Comparison of ENCODE assay signal across 12 mouse cellular contexts in the genomic region with DNA sequence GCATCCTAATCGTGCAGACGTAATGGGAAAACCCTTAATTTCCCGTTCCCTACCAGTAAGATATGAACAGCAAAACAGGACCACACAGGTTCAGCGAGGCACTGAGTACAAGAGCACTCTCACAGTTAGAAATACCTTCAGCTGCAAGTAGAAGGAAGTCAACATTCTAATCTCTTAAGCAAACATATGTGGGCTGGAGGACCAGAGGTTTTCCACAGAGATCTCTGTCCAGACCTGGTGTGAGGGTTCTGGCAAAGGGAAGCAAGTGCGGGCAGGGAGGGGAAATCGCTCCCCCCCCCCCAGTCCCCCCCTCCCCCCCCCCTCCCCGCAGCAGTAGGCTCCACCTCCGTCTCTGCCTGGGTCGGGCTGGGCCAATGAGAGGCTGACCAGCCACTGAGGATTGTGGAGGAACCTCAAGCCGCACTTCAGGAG.
A peak's percentile ranks its signal among the peaks of the same experiment; 100 is the strongest.
DNase-seq lines count a peak whose midpoint lies in the region; ATAC-seq and TF ChIP-seq lines count a peak whose summit lies in the region.
"Had no signal": no experiment of that assay in that cellular context is flagged by ENCODE, and none has a peak within 500 bp of the region (broad histone marks: within the 10 kb centered on the region; RNA-seq: fewer than 3 reads in every experiment).

No protein-coding gene starts in this region.

- H3K4me2 ChIP-seq in heart, embryonic 16.5 days (ENCODE audit: low read depth, low read length), result 0 out of 2 replicates have a peak overlapping the region, but pooled peaks have one; percentile 2
- 0 out of 2 replicates have a peak overlapping the region, but pooled peaks have one; percentile 6 for H3K4me2 ChIP-seq in intestine, embryonic 16.5 days (ENCODE audit: low read depth, low read length)
- H3K4me2 ChIP-seq in lung, embryonic 14.5 days, result no peak overlapping the region
- no peak overlapping the region for H3K4me2 ChIP-seq in stomach, postnatal 0 days (replicated peaks; ENCODE audit: low read depth)
- H3K4me2 ChIP-seq in forebrain, embryonic 16.5 days (ENCODE audit: low read length), result no peak overlapping the region
- H3K4me2 ChIP-seq: forebrain, embryonic 12.5 days had no signal

- no peak overlapping the region for H3K27ac ChIP-seq in heart, embryonic 16.5 days (ENCODE audit: low read length)
- no peak overlapping the region for H3K27ac ChIP-seq in intestine, embryonic 16.5 days (ENCODE audit: low read length)
- H3K27ac ChIP-seq in lung, embryonic 14.5 days (ENCODE audit: low read depth), result no peak overlapping the region; the same call in 1 of the 2 replicates
- H3K27ac ChIP-seq in stomach, postnatal 0 days (replicated peaks), result no peak overlapping the region
- H3K27ac ChIP-seq in forebrain, embryonic 16.5 days (ENCODE audit: low read length), result no peak overlapping the region
- H3K27ac ChIP-seq: forebrain, embryonic 12.5 days had no signal

- no peak for TF ChIP-seq EP300 in stomach, postnatal 0 days (optimal IDR thresholded peaks at IDR 0.05)

- no peak for TF ChIP-seq CTCF in lung, embryonic 14.5 days (IDR thresholded peaks at IDR 0.05; ENCODE audit: low read depth)
- no peak for TF ChIP-seq CTCF in stomach, postnatal 0 days (IDR thresholded peaks at IDR 0.05; ENCODE audit: low read depth)

- H3K27me3 ChIP-seq in heart, embryonic 16.5 days (ENCODE audit: control insufficient read depth, insufficient read depth, low read length), result no peaks in the 10 kb centered on the region
- H3K27me3 ChIP-seq in intestine, embryonic 16.5 days (replicated peaks; ENCODE audit: control insufficient read depth, insufficient read depth, low read length), result no peaks in the 10 kb centered on the region
- H3K27me3 ChIP-seq in lung, embryonic 14.5 days (ENCODE audit: insufficient read depth, low read length), result no peaks in the 10 kb centered on the region
- H3K27me3 ChIP-seq in stomach, postnatal 0 days (ENCODE audit: control insufficient read depth, insufficient read depth, low read length), result no peaks in the 10 kb centered on the region
- no peaks in the 10 kb centered on the region for H3K27me3 ChIP-seq in forebrain, embryonic 16.5 days (replicated peaks; ENCODE audit: control insufficient read depth, insufficient read depth, low read length)
- H3K27me3 ChIP-seq: forebrain, embryonic 12.5 days had no signal

- no peak overlapping the region for H3K9ac ChIP-seq in heart, embryonic 16.5 days (ENCODE audit: low read length)
- H3K9ac ChIP-seq in intestine, embryonic 16.5 days (ENCODE audit: low read depth, low read length), result no peak overlapping the region
- H3K9ac ChIP-seq in lung, embryonic 14.5 days, result no peak overlapping the region
- H3K9ac ChIP-seq in stomach, postnatal 0 days (ENCODE audit: low read length), result no peak overlapping the region
- H3K9ac ChIP-seq in forebrain, embryonic 16.5 days (replicated peaks; ENCODE audit: low read depth, low read length), result no peak overlapping the region
- H3K9ac ChIP-seq: forebrain, embryonic 12.5 days had no signal

- H3K36me3 ChIP-seq in heart, embryonic 16.5 days (ENCODE audit: control insufficient read depth, insufficient read depth), result no peaks in the 10 kb centered on the region
- no peaks in the 10 kb centered on the region for H3K36me3 ChIP-seq in intestine, embryonic 16.5 days (ENCODE audit: control insufficient read depth, insufficient read depth, low read length)
- H3K36me3 ChIP-seq in lung, embryonic 14.5 days (ENCODE audit: insufficient read depth), result no peaks in the 10 kb centered on the region
- H3K36me3 ChIP-seq in stomach, postnatal 0 days (ENCODE audit: control insufficient read depth, insufficient read depth, low read length), result no peaks in the 10 kb centered on the region
- H3K36me3 ChIP-seq in forebrain, embryonic 16.5 days (ENCODE audit: control insufficient read depth, insufficient read depth), result no peaks in the 10 kb centered on the region
- H3K36me3 ChIP-seq: forebrain, embryonic 12.5 days had no signal

- ATAC-seq in heart, embryonic 16.5 days (replicated peaks; ENCODE audit: extremely low read depth, insufficient read depth, low FRiP score), result peak; percentile 72
- ATAC-seq in intestine, embryonic 16.5 days, result peak; percentile 78
- peak; percentile 94 for ATAC-seq in lung, embryonic 14.5 days (ENCODE audit: insufficient read depth)
- peak; percentile 93 for ATAC-seq in stomach, postnatal 0 days (ENCODE audit: low FRiP score, low TSS enrichment)
- no peak for ATAC-seq in forebrain, embryonic 16.5 days
- ATAC-seq: CD4-positive, CD25-positive, alpha-beta regulatory T cell, adult 4 months had no signal

- no peak overlapping the region for H3K4me3 ChIP-seq in heart, embryonic 16.5 days (ENCODE audit: low read length)
- H3K4me3 ChIP-seq in intestine, embryonic 16.5 days (ENCODE audit: low read length), result no peak overlapping the region
- no peak overlapping the region for H3K4me3 ChIP-seq in lung, embryonic 14.5 days (ENCODE audit: low read depth, low read length)
- H3K4me3 ChIP-seq in stomach, postnatal 0 days (ENCODE audit: low read depth, low read length), result no peak overlapping the region
- H3K4me3 ChIP-seq in forebrain, embryonic 16.5 days (replicated peaks; ENCODE audit: low read length), result no peak overlapping the region
- H3K4me3 ChIP-seq: forebrain, embryonic 12.5 days had no signal

- DNase-seq in heart, postnatal 4 days, result no peak
- peak; percentile 44 for DNase-seq in lung, embryonic 14.5 days
- peak; percentile 73 for DNase-seq in stomach, postnatal 0 days (ENCODE audit: low spot score)
- DNase-seq in ovary, postnatal 14 days (ENCODE audit: low spot score), result no peak
- DNase-seq: adrenal gland, postnatal 14 days; gastrocnemius, postnatal 36 days; thymus, adult 18-20 months had no signal

- H3K9me3 ChIP-seq in heart, embryonic 16.5 days (replicated peaks; ENCODE audit: control insufficient read depth, low read length), result no peaks in the 10 kb centered on the region
- no peaks in the 10 kb centered on the region for H3K9me3 ChIP-seq in intestine, embryonic 16.5 days (ENCODE audit: control insufficient read depth, low read length)
- no peaks in the 10 kb centered on the region for H3K9me3 ChIP-seq in lung, embryonic 14.5 days (ENCODE audit: low read depth, low read length)
- no peaks in the 10 kb centered on the region for H3K9me3 ChIP-seq in stomach, postnatal 0 days (ENCODE audit: control insufficient read depth, low read length)
- no peaks in the 10 kb centered on the region for H3K9me3 ChIP-seq in forebrain, embryonic 16.5 days (ENCODE audit: control insufficient read depth, low read length)
- H3K9me3 ChIP-seq: forebrain, embryonic 12.5 days had no signal

- no peaks in the 10 kb centered on the region for H3K4me1 ChIP-seq in heart, embryonic 16.5 days (ENCODE audit: control insufficient read depth, insufficient read depth, low read length)
- H3K4me1 ChIP-seq in intestine, embryonic 16.5 days (ENCODE audit: control insufficient read depth, insufficient read depth, low read length), result no peaks in the 10 kb centered on the region
- H3K4me1 ChIP-seq in lung, embryonic 14.5 days (ENCODE audit: insufficient read depth), result no peaks in the 10 kb centered on the region
- H3K4me1 ChIP-seq in stomach, postnatal 0 days (replicated peaks; ENCODE audit: control insufficient read depth, insufficient read depth), result no peaks in the 10 kb centered on the region
- H3K4me1 ChIP-seq in forebrain, embryonic 16.5 days (replicated peaks; ENCODE audit: control insufficient read depth, insufficient read depth, low read length), result no peaks in the 10 kb centered on the region
- H3K4me1 ChIP-seq: forebrain, embryonic 12.5 days had no signal

- WGBS in heart, embryonic 16.5 days, result 44% methylated on average over 6 of the region's 10 CpGs
- WGBS in intestine, embryonic 16.5 days, result 42% methylated on average over 8 of the region's 10 CpGs
- WGBS in lung, embryonic 14.5 days, result 26% methylated on average over 9 of the region's 10 CpGs
- WGBS in stomach, postnatal 0 days, result 38% methylated on average over 7 of the region's 10 CpGs
- 67% methylated on average over 9 of the region's 10 CpGs for WGBS in forebrain, embryonic 16.5 days

Comparison
In these comparisons a context has a peak if more than half of its experiments do, and no peak if none do; other contexts are left out.
1. H3K4me2 ChIP-seq: peak in heart, embryonic 16.5 days (single experiment) and intestine, embryonic 16.5 days (single experiment); none in lung, embryonic 14.5 days (single experiment), stomach, postnatal 0 days (single experiment) and forebrain, embryonic 16.5 days (single experiment).
2. DNase-seq: peak in lung, embryonic 14.5 days (single experiment) and stomach, postnatal 0 days (single experiment); none in heart, postnatal 4 days (single experiment) and ovary, postnatal 14 days (single experiment).